Mouse (Mus musculus): ENCODE measurements around the gene Cacna1e.

Cacna1e gene

GRCm38 (mm10) chr1:154707584-154708290 lies 176.6 kb downstream of the Cacna1e start:
- no peak for DNase-seq (ENCODE audit: low spot score)

GRCm38 (mm10) chr1:154706974-154707373 lies 177.3 kb downstream of the Cacna1e start:
- DNase-seq (ENCODE audit: low spot score): no peak

GRCm38 (mm10) chr1:154705882-154706565 lies 178.3 kb downstream of the Cacna1e start:
- no peak for DNase-seq (ENCODE audit: low spot score)

- no peak for DNase-seq (ENCODE audit: low spot score)
Measured at GRCm38 (mm10) chr1:154704558-154705185, 179.6 kb downstream of the Cacna1e start.

- DNase-seq (ENCODE audit: low spot score): no peak
Measured at GRCm38 (mm10) chr1:154702623-154703022, 181.7 kb downstream of the Cacna1e start.

GRCm38 (mm10) chr1:154688876-154689665 lies 195.2 kb downstream of the Cacna1e start:
- DNase-seq (ENCODE audit: low spot score): no peak

GRCm38 (mm10) chr1:154686861-154687260 lies 197.4 kb downstream of the Cacna1e start:
- DNase-seq (ENCODE audit: low spot score): no peak

- no peak for DNase-seq (ENCODE audit: low spot score)
Measured at GRCm38 (mm10) chr1:154683477-154684106, 200.7 kb downstream of the Cacna1e start.

- DNase-seq (ENCODE audit: low spot score): no peak
Measured at GRCm38 (mm10) chr1:154678989-154679388, 205.3 kb downstream of the Cacna1e start.

- no peak for DNase-seq (ENCODE audit: low spot score)
Measured at GRCm38 (mm10) chr1:154678151-154678550, 206.2 kb downstream of the Cacna1e start.

GRCm38 (mm10) chr1:154677677-154678076 lies 206.6 kb downstream of the Cacna1e start:
- no peak for DNase-seq (ENCODE audit: low spot score)

GRCm38 (mm10) chr1:154663721-154664120 lies 220.6 kb downstream of the Cacna1e start:
- DNase-seq (ENCODE audit: low spot score): no peak

- no peak for DNase-seq (ENCODE audit: low spot score)
Measured at GRCm38 (mm10) chr1:154661977-154662376, 222.3 kb downstream of the Cacna1e start.

GRCm38 (mm10) chr1:154661221-154661864 lies 223.0 kb downstream of the Cacna1e start:
- DNase-seq (ENCODE audit: low spot score): no peak

GRCm38 (mm10) chr1:154657366-154657765 lies 226.9 kb downstream of the Cacna1e start:
- no peak for DNase-seq (ENCODE audit: low spot score)

GRCm38 (mm10) chr1:154653951-154654350 lies 230.3 kb downstream of the Cacna1e start:
- DNase-seq (ENCODE audit: low spot score): no peak

- DNase-seq (ENCODE audit: low spot score): no peak
Measured at GRCm38 (mm10) chr1:154646156-154646950, 237.9 kb downstream of the Cacna1e start.

GRCm38 (mm10) chr1:154637821-154638220 lies 246.5 kb downstream of the Cacna1e start:
- no peak for DNase-seq (ENCODE audit: low spot score)

GRCm38 (mm10) chr1:154635766-154636165 lies 248.5 kb downstream of the Cacna1e start:
- no peak for DNase-seq (ENCODE audit: low spot score)

- DNase-seq (ENCODE audit: low spot score): no peak
Measured at GRCm38 (mm10) chr1:154632886-154633285, 251.4 kb downstream of the Cacna1e start.

All from ovary, postnatal 14 days (tissue).